Mouse (Mus musculus) T-helper 2 cell (primary cell): Measurements from ENCODE around the gene Tmem54.

Source experiments
- in situ Hi-C: fragments of 300-600 bp; cut with MboI, MseI; formaldehyde crosslinking; loops from one replicate; pipeline ENCODE4 v1.15.1; 2025; ENCODE audit warnings: high pct_unique_total_duplicates

The Tmem54 gene

DNA sequence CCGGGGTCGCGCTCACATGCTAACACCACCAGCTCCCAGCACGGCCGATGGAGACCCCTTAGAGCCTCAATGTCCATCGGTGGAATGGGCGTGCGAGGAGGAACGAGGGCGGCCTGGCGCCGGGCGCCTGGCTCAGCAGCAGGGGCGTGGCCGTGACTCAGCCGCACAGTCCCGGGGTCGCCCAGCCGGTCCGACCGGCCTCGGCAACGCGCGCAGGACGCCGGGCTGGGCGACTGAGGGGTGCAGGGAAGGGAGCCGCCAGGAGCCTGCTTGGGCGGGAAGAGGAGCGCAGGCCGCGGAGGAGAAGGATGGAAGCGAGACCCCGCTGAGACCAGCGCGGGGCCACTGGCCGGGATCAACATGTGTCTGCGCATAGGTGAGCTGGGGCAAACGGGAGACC is at the start of gene Tmem54:
Gene Tmem54, plus strand, starts transcription at position 193 of the 400 bp plus-strand sequence.
- in situ Hi-C loops = no loop called here

DNA sequence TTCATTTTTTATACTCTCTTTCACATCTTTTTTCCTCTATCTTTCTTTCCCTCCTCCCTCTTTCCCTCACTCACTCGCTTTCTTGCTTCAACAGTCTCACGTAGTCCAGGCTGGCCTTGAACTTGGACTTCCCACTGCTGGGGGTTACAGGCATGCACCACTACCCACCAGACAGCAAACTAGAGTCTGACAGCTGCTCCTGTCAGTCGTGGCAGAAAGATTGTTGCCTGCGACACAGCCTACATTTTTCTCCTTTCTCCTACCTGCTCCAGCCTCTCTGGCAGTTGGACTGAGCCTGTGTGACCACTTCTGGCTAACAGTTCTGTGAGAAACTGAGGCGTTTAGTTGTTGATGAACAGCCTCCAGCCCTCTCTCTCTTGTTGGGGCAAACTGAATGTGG is 49.8 kb upstream of the Tmem54 start:
- in situ Hi-C loops = loop anchor here (25.0 kb wide), 1 partner anchor 1857 kb away; the partner anchor contains the start of gene Laptm5

- in situ Hi-C loops = loop anchor here (25.0 kb wide), 1 partner anchor 1855 kb away; the partner anchor contains the start of gene Laptm5
Measured at GRCm38 (mm10) chr4:129057533-129058206, 47.7 kb upstream of the Tmem54 start.

DNA sequence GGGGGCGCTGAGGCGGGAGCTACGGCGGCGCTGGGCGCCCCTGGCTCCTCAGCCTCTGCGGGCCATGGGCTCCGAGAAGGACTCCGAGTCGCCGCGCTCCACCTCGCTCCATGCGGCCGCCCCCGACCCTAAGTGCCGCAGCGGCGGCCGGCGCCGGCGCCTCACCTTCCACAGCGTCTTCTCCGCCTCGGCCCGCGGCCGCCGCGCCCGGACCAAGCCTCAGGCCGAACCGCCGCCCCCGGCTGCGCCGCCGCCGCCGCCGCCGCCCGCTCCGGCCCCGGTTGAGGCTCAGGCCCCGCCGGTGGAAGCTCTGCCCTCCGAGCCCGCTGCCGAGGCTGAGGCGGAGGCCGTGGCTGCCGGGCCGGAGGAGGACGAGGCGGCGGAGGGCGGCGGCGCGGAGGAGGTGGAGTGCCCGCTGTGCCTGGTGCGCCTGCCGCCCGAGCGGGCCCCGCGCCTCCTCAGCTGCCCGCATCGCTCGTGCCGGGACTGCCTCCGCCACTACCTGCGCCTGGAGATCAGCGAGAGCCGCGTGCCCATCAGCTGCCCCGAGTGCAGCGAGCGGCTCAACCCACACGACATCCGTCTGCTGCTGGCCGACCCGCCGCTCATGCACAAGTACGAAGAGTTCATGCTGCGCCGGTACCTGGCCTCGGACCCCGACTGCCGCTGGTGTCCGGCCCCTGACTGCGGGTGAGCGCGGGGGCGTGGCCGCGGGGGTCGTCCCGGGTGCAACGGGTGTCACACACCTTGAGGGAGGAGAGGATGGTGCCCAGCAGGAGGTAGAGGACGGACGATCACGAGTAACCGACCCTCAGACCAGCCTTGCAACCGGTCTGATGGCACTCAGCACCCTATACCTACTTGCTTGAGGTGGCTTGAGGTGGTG is 46.9 kb upstream of the Tmem54 start, which contains the start of gene Rnf19b:
Gene Rnf19b, plus strand, starts transcription at position 65 of the 886 bp plus-strand sequence.
- in situ Hi-C loops = loop anchor here (25.0 kb wide), 1 partner anchor 1854 kb away; the partner anchor contains the start of gene Laptm5

- in situ Hi-C loops = loop anchor here (25.0 kb wide), 1 partner anchor 1853 kb away; the partner anchor contains the start of gene Laptm5
Measured at GRCm38 (mm10) chr4:129059125-129059551, 46.2 kb upstream of the Tmem54 start.

DNA sequence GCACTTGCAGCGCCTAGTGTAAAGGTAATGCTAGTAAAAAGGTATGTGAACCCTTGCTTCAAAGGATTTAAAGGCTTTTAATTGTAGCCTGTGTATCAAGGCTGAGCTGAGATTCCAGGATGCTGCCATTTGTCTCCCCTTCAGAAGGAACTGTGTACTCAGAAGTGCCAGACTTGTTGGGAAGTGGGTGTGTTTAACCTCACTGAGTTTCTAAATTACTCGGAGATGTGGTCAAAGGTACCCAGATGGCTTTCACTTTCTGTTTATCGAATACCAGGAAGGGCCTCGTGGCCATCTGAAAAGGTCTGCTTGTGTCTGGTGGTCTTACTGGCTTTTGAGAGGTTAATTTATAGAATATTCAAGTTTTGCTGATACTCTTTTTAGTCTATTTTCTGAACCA is 45.4 kb upstream of the Tmem54 start:
- in situ Hi-C loops = loop anchor here (25.0 kb wide), 1 partner anchor 1852 kb away; the partner anchor contains the start of gene Laptm5

GRCm38 (mm10) chr4:129061486-129061885 is 43.9 kb upstream of the Tmem54 start:
- in situ Hi-C loops = loop anchor here (25.0 kb wide), 1 partner anchor 1851 kb away; the partner anchor contains the start of gene Laptm5

DNA sequence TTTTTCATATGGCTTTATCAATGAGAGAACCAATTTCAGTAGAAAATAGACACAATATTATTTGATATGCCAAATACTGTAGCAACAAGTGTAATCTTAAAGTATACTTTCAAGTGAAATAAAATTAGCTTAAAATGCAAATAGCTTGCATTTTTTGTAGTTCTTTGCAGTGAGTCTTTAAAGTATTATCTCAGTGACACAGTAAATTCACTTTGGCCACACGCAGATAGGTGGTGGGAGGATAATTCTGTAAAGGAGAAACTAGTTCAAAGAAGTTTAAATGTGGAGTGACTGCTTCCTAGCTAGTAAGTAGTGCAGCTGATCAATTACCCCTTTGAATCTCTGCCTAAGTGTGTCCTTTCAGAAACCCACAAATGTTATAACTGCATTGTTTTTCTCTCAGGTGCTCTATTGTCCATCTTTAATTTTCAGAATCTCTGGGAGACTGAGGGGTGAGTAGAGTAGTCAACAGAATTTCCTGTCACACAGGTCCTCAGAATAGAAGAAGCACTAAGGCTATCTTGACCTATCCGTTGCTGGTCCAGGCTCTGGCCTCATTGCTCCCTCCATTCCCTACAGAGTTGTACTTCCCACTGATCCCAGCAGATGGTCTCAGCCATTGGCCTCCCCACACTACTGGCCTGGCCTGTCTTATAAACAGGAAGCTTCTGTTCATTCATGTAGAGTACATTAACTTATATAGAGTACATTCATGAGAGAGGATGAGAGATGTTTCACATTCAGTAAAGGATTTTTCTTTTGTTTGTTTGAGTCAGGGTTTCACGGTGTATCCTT is 42.9 kb upstream of the Tmem54 start:
- in situ Hi-C loops = loop anchor here (25.0 kb wide), 1 partner anchor 1850 kb away; the partner anchor contains the start of gene Laptm5

DNA sequence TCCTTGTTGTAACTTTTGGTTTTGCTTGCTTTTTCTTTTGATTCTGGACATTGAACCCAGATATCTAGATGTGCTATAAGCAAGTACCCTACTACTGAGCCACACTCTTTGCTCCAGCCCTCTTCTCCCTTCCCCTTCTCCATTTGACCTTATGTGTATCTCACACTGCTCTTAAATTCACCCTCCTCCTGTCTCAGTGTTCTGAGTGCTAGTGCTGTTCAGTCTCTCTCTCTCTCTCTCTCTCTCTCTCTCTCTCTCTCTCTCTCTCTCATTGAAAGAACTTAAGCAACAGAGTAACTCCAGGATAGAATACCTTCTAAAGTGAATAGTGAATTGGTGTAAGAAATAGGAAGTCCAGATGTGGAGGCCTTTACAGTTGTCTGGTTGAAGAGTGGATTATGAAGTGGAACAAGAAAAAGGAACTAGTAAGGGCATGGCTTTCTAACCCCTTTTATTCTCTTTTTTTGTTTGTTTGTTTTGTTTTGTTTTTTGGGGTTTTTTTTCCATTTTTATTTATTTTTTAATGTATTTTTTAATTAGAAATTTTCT is 39.6 kb upstream of the Tmem54 start:
- in situ Hi-C loops = loop anchor here (25.0 kb wide), 1 partner anchor 1847 kb away; the partner anchor contains the start of gene Laptm5

DNA sequence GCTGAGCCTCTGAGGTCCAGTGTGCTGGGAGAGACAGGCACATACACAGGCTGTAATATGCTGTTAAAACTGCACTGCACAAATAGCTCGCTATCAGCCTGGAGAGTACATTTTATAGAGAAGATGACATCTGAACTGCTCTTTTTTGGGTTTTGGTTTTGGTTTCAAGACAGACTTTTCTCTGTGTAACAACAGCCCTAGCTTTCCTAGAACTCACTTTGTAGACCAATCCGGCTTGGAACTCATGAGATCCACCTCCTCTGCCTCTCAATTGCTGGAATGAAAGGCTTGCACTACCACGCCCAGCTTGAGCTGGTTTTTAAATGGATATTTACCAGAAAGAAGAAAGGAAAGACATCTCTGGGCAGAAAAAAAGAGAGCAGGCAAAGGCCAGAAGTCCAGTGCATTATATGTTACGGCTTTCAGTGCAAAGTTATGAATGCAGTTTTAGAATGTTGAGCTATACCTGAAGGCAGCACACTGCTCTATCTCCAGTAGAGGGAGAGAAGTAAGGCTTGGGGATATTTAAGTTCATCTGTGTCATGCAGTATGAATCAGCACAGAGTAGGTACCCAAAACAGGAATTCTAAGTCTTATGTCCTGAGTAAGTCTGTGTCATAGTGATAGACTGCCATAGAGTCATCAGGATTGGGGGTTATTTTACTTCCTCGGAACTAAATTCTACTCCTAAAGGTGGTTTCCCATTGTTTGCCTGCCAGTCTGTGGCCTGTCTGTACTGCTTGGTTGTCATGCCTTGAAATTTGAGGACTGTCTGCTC is 37.5 kb upstream of the Tmem54 start:
- in situ Hi-C loops = loop anchor here (25.0 kb wide), 1 partner anchor 1844 kb away; the partner anchor contains the start of gene Laptm5

DNA sequence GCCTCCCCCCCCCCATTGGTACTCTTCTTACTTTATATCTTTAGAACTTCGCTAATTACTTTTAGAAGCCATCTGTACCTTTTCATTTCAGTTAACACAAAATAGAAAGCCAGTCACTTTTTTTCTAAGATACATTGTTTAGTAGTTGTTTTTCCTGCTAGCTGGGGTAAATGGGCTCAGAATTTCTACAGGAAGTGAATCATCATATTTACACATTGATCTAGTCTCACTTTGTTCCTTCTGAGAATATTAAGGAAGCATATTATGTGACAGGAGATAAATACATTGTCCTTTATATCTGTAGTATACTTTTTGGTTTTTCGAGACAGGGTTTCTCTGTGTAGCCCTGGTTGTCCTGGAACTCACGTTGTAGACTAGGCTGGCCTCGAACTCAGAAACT is 36.5 kb upstream of the Tmem54 start:
- in situ Hi-C loops = loop anchor here (25.0 kb wide), 1 partner anchor 1843 kb away; the partner anchor contains the start of gene Laptm5

DNA sequence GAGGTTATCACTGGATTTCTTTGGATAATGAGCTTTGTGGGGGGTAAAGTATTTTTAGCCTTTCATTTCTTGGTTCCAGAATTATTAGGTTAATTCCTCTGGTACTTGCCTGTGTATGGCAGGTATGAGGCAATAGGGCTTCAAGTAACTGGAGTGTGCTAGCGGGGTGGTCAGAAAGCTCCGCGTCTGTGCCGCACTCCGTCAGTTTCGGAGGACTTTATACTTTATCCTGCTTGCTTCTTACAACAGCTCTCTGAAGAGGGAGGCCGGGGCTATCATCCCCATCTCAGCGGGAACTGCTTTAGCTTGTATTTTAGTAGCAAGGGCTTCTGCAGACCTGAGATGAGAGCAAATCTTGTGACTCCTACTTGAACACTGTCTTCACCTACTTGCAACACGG is 26.2 kb upstream of the Tmem54 start:
- in situ Hi-C loops = no loop called here

GRCm38 (mm10) chr4:129081041-129081440 is 24.3 kb upstream of the Tmem54 start:
- in situ Hi-C loops = no loop called here

DNA sequence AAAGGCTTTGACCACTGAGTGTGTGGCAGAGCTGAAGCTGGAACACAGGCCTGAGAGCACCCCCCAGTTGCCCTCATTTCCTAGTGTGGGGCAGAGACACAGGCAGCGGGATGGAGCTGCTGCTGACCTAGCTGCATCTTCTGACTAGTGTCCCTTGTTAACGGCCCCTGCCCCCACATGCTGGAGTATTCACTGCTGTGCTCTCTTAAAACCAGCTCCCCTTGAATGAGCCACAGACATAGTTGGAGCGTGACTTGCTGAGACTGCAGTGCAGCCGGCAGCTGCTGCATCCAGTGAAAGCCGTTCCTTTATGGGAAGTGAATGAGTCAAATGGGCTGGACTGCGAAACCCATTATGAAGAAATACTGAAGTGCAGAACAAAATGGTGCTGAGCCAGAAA is 23.8 kb upstream of the Tmem54 start:
- in situ Hi-C loops = no loop called here

DNA sequence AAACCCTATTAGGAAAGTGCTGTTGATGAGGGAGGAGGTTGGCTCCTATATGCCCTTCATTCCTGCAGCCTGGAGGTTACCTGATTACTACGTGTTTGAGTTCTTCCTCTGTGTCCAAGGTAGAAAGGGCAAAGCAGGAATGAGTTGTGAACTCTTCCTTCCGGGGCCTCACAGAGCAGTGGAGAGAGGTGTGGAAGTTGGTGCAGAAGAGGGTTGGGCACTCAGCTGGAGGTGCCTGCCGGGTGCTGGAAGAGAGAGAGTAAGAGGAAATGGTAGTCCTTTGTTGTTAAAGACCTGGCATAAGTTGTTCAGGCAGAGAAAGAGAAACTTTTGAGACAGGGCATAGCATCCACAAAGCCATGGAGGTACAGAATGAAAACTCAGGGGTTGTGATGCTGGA is 23.4 kb upstream of the Tmem54 start:
- in situ Hi-C loops = no loop called here

- in situ Hi-C loops = no loop called here
Measured at GRCm38 (mm10) chr4:129082379-129083115, 22.8 kb upstream of the Tmem54 start.

GRCm38 (mm10) chr4:129084896-129085295 is 20.5 kb upstream of the Tmem54 start:
- in situ Hi-C loops = loop anchor here (5.0 kb wide), 1 partner anchor 118 kb away; no protein-coding TSS in a partner anchor

DNA sequence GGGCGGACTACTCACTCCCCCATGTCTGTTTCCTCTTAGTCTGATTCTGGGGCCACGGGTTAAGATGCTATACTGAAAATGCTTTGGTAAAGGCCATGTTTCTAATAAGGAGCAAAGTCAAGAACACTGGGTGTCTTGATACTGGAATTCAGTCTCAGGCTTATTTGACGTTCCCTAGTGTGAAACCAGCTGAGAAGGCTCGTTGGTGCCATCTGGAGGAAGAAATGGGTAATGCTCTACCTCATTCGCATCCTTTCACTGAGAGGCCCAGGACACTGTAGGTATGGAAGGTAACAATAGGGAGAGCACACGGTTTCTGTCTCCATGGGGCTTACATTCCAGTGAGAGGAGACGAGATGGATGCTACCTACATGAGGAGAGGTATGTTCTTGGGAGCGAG is 19.3 kb upstream of the Tmem54 start:
- in situ Hi-C loops = loop anchor here (5.0 kb wide), 1 partner anchor 119 kb away; no protein-coding TSS in a partner anchor

- in situ Hi-C loops = loop anchor here (5.0 kb wide), 1 partner anchor 121 kb away; no protein-coding TSS in a partner anchor
Measured at GRCm38 (mm10) chr4:129087850-129088249, 17.5 kb upstream of the Tmem54 start.
